Mouse (Mus musculus): Measurements from ENCODE around the gene Rab30.

- TF ChIP-seq CTCF (IDR thresholded peaks at IDR 0.05; ENCODE audit: low read depth) (no peak), EP300 (optimal IDR thresholded peaks at IDR 0.05) (no peak)
Measured at GRCm38 (mm10) chr7:92705534-92705933, 35.9 kb upstream of the Rab30 start.
